ENCODE assay signal across 10 mouse cellular contexts in the genomic region with DNA sequence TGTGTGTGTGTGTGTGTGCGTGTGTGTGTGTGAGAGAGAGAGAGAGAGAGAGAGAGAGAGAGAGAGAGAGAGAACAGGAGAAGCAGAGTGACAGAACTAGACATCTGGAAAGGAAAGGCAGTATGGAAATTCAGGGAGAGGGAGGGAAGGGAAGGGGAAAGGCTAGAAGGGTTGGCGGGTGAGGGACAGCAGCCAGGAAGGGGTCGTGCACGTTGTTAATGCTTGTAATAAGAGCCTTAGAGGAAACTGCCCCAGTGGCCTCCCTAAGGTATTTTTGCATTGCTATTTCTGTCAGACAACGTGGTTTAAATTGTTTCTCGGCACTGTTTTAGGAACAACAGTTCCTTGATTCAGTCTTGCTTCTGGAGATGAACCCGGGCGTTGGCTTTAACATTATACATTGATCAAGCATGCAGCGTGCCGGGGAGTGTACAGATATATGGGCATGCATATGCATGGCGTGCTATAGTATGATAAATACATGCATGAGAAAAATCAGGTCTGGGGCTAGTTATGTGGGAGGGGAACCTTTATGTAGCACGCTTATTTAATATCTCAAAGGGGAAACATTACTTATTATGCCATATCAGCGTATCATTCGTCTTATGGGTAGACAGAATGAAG. TPM values are rescaled to one million over a fixed set of nuclear protein-coding genes. Genes with fewer than 3 reads are reported as not detected.
DNase-seq lines count a peak whose midpoint lies in the region; ATAC-seq and TF ChIP-seq lines count a peak whose summit lies in the region.
"Had no signal": no experiment of that assay in that cellular context is flagged by ENCODE, and none has a peak within 500 bp of the region (broad histone marks: within the 10 kb centered on the region; RNA-seq: fewer than 3 reads in every experiment).

No protein-coding gene starts in this region.

- peak overlapping the region; percentile 56; the same call in 1 of the 2 replicates for H3K27ac ChIP-seq in heart, embryonic 12.5 days (ENCODE audit: poor library complexity, severe bottlenecking)
- peak overlapping the region; percentile 94 for H3K27ac ChIP-seq in embryonic facial prominence, embryonic 10.5 days (replicated peaks)
- no peak overlapping the region for H3K27ac ChIP-seq in hindbrain, embryonic 11.5 days (ENCODE audit: low read depth, low read length)
- H3K27ac ChIP-seq in midbrain, postnatal 0 days (ENCODE audit: low read depth, low read length) = no peak overlapping the region
- no peak overlapping the region for H3K27ac ChIP-seq in kidney, adult 2 months (ENCODE audit: insufficient read depth, low read depth, low read length)

- H3K9me3 ChIP-seq in heart, embryonic 12.5 days (replicated peaks) = 0 out of 2 replicates have a peak, but pooled peaks cover 3% of the 10 kb centered on the region
- H3K9me3 ChIP-seq in embryonic facial prominence, embryonic 10.5 days = no peaks in the 10 kb centered on the region
- H3K9me3 ChIP-seq in hindbrain, embryonic 11.5 days (ENCODE audit: control insufficient read depth, low read length) = no peaks in the 10 kb centered on the region
- no peaks in the 10 kb centered on the region for H3K9me3 ChIP-seq in midbrain, postnatal 0 days (ENCODE audit: low read length)

- H3K27me3 ChIP-seq in heart, embryonic 12.5 days (replicated peaks) = no peaks in the 10 kb centered on the region
- no peaks in the 10 kb centered on the region for H3K27me3 ChIP-seq in embryonic facial prominence, embryonic 10.5 days (replicated peaks; ENCODE audit: low read depth, poor library complexity, severe bottlenecking)
- no peaks in the 10 kb centered on the region; the same call in 1 of the 2 replicates for H3K27me3 ChIP-seq in hindbrain, embryonic 11.5 days (ENCODE audit: control insufficient read depth, insufficient read depth, low read length)
- no peaks in the 10 kb centered on the region for H3K27me3 ChIP-seq in midbrain, postnatal 0 days (ENCODE audit: insufficient read depth, low read length)
- H3K27me3 ChIP-seq in kidney, adult 2 months (replicated peaks; ENCODE audit: control insufficient read depth, insufficient read depth, low read length) = no peaks in the 10 kb centered on the region

- no peak overlapping the region for H3K4me3 ChIP-seq in heart, embryonic 12.5 days
- peak overlapping the region; percentile 18; the same call in 1 of the 2 replicates for H3K4me3 ChIP-seq in embryonic facial prominence, embryonic 10.5 days
- H3K4me3 ChIP-seq in hindbrain, embryonic 11.5 days (ENCODE audit: low read depth, low read length) = no peak overlapping the region
- H3K4me3 ChIP-seq in midbrain, postnatal 0 days (ENCODE audit: low read depth, low read length) = no peak overlapping the region
- H3K4me3 ChIP-seq in kidney, adult 2 months (ENCODE audit: insufficient read depth, low read depth, low read length) = no peak overlapping the region

- no peak for TF ChIP-seq POLR2A in kidney, adult 2 months (IDR thresholded peaks at IDR 0.05; ENCODE audit: low read depth, low read length)

- no peak for DNase-seq in heart, adult 8-10 months (ENCODE audit: low spot score)
- DNase-seq in embryonic facial prominence, embryonic 10.5 days (ENCODE audit: low spot score) = peak; percentile 77
- DNase-seq in hindbrain, embryonic 11.5 days (ENCODE audit: low spot score) = peak; percentile 47
- DNase-seq in midbrain, postnatal 0 days (ENCODE audit: low spot score) = peak; percentile 36
- DNase-seq in kidney, adult 2 months = no peak
- DNase-seq in ovary, postnatal 10 days (ENCODE audit: low spot score) = no peak
- no peak for DNase-seq in cerebellum, postnatal 14 days
- DNase-seq: thymus, postnatal 36 days had no signal

- TF ChIP-seq CTCF in midbrain, postnatal 0 days (IDR thresholded peaks at IDR 0.05) = no peak
- TF ChIP-seq CTCF in kidney, adult 2 months (conservative IDR thresholded peaks at IDR 0.05; ENCODE audit: insufficient read depth, insufficient read length, low read depth, low read length) = no peak

- H3K4me1 ChIP-seq in heart, embryonic 12.5 days (replicated peaks) = peaks cover 44% of the 10 kb centered on the region
- H3K4me1 ChIP-seq in embryonic facial prominence, embryonic 10.5 days = peaks cover 64% of the 10 kb centered on the region
- H3K4me1 ChIP-seq in hindbrain, embryonic 11.5 days (replicated peaks; ENCODE audit: control insufficient read depth, insufficient read depth, low read length) = no peaks in the 10 kb centered on the region
- 0 out of 2 replicates have a peak, but pooled peaks cover 9% of the 10 kb centered on the region for H3K4me1 ChIP-seq in midbrain, postnatal 0 days (ENCODE audit: insufficient read depth, low read length)
- H3K4me1 ChIP-seq in kidney, adult 2 months (ENCODE audit: control insufficient read depth, insufficient read depth, low read length) = no peaks in the 10 kb centered on the region

- no peaks in the 10 kb centered on the region for H3K36me3 ChIP-seq in heart, embryonic 12.5 days
- H3K36me3 ChIP-seq in embryonic facial prominence, embryonic 10.5 days (replicated peaks) = no peaks in the 10 kb centered on the region
- no peaks in the 10 kb centered on the region for H3K36me3 ChIP-seq in hindbrain, embryonic 11.5 days (ENCODE audit: control insufficient read depth, insufficient read depth, low read length)
- H3K36me3 ChIP-seq in midbrain, postnatal 0 days (ENCODE audit: insufficient read depth, low read length) = no peaks in the 10 kb centered on the region
- H3K36me3 ChIP-seq in kidney, adult 2 months (ENCODE audit: control insufficient read depth, insufficient read depth, low read length) = no peaks in the 10 kb centered on the region

- WGBS in heart, embryonic 12.5 days = 46% methylated on average over 14 of the region's 14 CpGs
- WGBS in embryonic facial prominence, embryonic 10.5 days = 32% methylated on average over 14 of the region's 14 CpGs
- WGBS in hindbrain, embryonic 11.5 days = 45% methylated on average over 14 of the region's 14 CpGs
- 32% methylated on average over 14 of the region's 14 CpGs for WGBS in midbrain, postnatal 0 days
- 46% methylated on average over 14 of the region's 14 CpGs for WGBS in kidney, adult 2 months

- no peak for ATAC-seq in heart, embryonic 12.5 days (ENCODE audit: insufficient number of reproducible peaks, low FRiP score)
- ATAC-seq in hindbrain, embryonic 11.5 days (ENCODE audit: low FRiP score) = no peak
- no peak for ATAC-seq in midbrain, postnatal 0 days (ENCODE audit: low FRiP score)
- ATAC-seq: CD4-positive, CD25-positive, alpha-beta regulatory T cell, adult 4 months had no signal

- peak overlapping the region; percentile 44; the same call in 1 of the 2 replicates for H3K4me2 ChIP-seq in heart, embryonic 12.5 days
- H3K4me2 ChIP-seq in hindbrain, embryonic 11.5 days (replicated peaks; ENCODE audit: low read depth, low read length) = no peak overlapping the region
- H3K4me2 ChIP-seq in midbrain, postnatal 0 days (ENCODE audit: low read depth, low read length, poor library complexity, severe bottlenecking) = no peak overlapping the region

- no peak overlapping the region for H3K9ac ChIP-seq in heart, embryonic 12.5 days
- no peak overlapping the region for H3K9ac ChIP-seq in hindbrain, embryonic 11.5 days (ENCODE audit: low read depth, low read length)
- 0 out of 2 replicates have a peak overlapping the region, but pooled peaks have one; percentile 24 for H3K9ac ChIP-seq in midbrain, postnatal 0 days (replicated peaks; ENCODE audit: low read length, poor library complexity, severe bottlenecking)

RNA-seq across cellular contexts. Expression of gene Ptgfrn, which starts 52.6 kb away (rescaled TPM):
- 6.8 and 7.3 TPM in 2 replicates for polyA plus RNA-seq in heart, embryonic 12.5 days (2016; fragmentation: Nextera tagmentation; extraction: Ambion mirVana)
- 10 to 100 TPM; 17.2 to 21.1 (median 19.8) TPM for total RNA-seq in heart, adult 8-10 months (2022)
- 3.9 and 4.1 TPM in 2 replicates for polyA plus RNA-seq in embryonic facial prominence, embryonic 10.5 days (2016; fragmentation: Nextera tagmentation; extraction: Ambion mirVana)
- 3.3 and 3.5 TPM in 2 replicates for polyA plus RNA-seq in hindbrain, embryonic 11.5 days (2014; fragmentation: Nextera tagmentation; extraction: Ambion mirVana)
- 53.9 and 58.5 TPM in 2 replicates for total RNA-seq in midbrain, postnatal 0 days (2014; rRNA removed)
- polyA plus RNA-seq in midbrain, postnatal 0 days (2015; fragmentation: Nextera tagmentation; extraction: Ambion mirVana) = 3.7 and 3.8 TPM in 2 replicates
- polyA plus RNA-seq in kidney, adult 2 months (2012; rRNA removed) = 5.2 and 5.5 TPM in 2 replicates

Comparison
In these comparisons a context has a peak if more than half of its experiments do, and no peak if none do; other contexts are left out.
1. H3K27ac ChIP-seq: peak in heart, embryonic 12.5 days (single experiment) and embryonic facial prominence, embryonic 10.5 days (single experiment); none in hindbrain, embryonic 11.5 days (single experiment), midbrain, postnatal 0 days (single experiment) and kidney, adult 2 months (single experiment).
2. DNase-seq: peak in embryonic facial prominence, embryonic 10.5 days (single experiment), hindbrain, embryonic 11.5 days (single experiment) and midbrain, postnatal 0 days (single experiment); none in heart, adult 8-10 months (single experiment), kidney, adult 2 months (single experiment), ovary, postnatal 10 days (single experiment) and cerebellum, postnatal 14 days (0 of 2).